Mouse (Mus musculus) hindlimb bud, embryonic 11.5 days (tissue): Measurements from ENCODE around the gene Apol6.

ENCODE experiments used
- DNase-seq: peaks from one replicate; pipeline ENCODE4 v3.0.0-alpha.2; 2012; ENCODE audit warnings: low read depth, low spot score; ENCODE audit errors: extremely low spot score

Gene Apol6

DNA sequence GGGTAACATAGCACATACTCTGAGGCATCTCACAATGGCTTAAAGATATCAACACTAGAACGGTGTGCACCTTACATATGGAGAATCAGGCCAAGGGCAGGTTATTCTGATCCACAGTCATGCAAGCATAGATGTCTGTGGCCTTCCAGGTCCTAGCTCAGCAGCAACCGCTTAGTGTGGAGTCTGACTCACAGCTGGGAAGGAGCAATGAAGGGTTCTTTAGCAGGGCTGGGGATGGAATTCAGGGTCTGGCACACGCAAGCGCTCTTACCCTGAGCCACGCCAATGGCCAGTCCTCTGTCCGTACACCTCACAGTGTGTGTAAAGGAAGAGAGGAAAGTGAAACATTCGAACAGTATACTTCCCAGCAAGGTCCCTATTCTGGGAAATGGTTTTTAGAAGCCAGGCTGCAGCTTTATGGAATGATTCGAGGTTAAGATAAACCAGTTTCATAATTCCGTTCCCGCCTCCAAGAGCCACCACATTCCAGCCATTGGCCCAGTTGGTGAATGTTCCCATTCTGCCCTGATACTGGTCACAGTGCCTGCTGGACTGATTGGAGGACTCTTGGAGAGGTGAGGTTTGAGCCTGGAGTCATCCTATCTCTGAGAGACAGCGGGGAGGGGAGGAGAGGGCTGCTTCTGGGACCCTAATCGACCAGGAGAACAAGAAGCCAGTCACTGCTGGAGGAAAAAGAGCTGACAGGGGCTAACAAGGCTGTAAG, at the start of gene Apol6:
Gene Apol6 (plus strand): TSS at position 133 of the 724 bp plus-strand sequence.
- DNase-seq, result no peak

- DNase-seq, result no peak
Measured at GRCm38 (mm10) chr15:76998048-76998447, 46.5 kb upstream of the Apol6 start.

DNA sequence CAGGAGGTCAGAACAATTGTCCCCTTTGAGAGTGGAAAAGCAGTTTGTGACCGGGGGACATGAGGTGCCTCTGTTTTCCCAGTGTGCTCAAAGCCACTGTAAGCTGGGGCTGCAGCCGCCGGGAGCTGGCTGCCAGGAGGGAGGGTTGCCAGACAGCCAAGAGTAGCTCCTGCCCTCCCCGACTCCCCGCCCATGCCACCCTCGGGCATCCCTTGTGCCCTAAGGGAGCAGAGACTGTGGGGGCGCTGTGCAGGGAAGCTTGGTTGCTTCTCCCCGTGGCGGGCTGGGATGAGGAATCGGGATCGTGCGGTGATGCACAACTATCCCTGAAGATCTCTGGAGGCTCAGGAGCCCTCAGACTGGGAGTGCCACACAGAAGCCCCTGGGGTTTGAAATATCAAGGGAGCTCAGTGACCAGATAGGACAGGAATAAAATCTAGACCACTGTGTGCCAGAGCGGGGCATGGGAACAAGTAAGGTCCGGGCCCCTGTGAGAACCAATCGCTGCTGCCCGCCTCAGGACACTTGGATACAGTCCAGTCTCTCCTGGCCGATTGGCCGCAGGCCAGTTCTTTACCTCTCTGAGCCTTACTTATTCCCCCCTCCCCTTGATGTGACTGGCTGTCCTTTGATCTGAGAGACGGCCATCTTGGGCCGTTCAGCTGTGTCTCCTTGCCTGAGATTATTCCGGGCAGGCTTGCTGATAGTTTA, 45.5 kb upstream of the Apol6 start:
- DNase-seq, result no peak

DNA sequence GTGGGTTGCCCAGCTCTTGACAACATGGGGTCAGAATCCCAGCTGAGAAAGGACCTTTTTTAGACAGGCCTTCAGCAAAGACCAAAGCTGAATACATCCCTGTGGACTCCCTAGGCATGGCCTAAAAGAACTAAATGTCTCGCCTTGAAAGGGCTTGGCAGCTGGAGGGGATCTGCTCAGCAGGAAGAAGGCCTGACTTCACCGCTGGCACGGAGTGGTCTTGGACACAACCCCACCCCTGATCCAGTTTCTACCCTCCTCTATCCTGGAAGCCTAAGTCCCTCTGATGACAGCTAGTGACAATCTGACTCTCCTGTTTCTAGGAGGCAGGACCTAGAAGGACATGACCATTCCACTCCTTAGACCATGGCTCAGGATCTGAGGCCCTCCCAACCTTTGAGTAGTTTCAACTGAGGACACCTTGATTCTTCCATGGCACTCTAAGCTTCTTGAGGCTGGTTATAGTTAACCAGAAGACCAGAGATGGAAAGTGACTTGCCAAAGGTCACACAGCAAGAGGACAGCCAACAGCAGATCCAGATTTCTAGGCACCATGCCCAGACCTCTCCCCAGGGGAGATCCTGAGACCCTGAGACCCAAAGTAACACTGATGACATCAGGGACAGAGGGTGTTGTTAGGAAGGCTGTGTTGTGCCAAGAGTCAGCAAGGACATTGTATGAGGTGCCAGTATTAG, 41.2 kb upstream of the Apol6 start:
- no peak for DNase-seq

- no peak for DNase-seq
Measured at GRCm38 (mm10) chr15:77003868-77004215, 40.7 kb upstream of the Apol6 start.

DNA sequence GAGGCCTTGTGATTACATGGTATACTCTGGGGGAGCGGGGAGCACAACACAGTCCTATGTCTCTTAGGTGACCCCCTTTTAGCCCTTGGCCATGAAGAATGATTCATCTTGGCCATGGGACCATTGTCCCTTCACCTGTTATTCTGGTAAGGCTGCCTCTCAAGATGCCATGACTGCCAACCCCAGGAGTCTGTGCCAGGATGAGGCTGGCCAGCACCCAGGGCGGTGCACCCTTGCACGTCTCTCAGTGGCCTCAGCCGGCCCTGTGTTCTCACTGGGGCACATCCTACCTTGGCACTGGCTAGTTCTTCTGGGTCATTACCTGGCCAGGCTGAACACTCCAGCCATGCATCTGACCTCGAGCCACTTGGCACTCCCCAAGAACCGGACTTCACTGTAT, 35.7 kb upstream of the Apol6 start:
- no peak for DNase-seq

DNA sequence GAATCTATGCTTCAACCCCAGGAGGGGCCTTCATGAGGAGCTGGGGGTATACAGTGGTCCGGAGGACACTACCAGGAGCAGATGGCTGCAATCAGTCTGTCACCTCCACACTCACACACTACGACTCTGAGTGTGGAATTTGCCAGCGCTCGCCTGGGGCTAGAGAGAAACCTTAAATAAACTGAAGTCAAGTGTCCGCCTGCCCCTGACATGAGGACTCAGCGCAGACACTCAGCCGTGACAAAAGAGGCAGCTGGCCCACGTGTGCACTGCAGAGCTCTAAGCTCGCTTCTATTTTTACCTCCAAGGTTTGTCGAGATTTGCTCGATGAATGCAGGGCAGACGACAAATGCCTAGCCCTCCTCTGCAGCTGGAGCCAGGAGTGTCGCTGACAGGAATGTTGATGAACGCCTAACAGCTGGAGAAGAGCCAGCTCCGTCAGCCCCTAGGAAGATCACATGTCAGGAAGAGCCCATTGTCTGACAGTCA, 30.7 kb upstream of the Apol6 start:
- no peak for DNase-seq

DNA sequence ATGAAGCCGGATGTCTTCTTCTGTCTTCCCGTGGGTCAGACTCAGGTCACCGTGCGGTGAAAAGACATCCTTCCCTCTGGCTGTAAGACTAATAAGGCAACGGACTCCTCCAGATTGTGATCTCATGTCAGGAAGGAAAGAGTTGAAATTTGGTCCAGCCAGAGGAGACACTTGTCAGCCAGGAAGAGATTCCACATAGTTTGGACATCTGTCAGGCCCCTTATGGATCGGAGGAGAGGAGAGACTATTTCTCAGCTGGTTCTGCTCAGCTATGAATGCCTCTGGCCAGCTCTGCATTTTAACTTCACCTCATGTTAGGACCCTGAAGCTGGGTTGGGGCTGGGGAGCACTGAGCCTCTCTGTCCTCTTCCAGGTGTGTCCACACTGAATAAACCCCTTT, 30.1 kb upstream of the Apol6 start:
- DNase-seq, result no peak

- no peak for DNase-seq
Measured at GRCm38 (mm10) chr15:77014985-77015384, 29.5 kb upstream of the Apol6 start.

DNA sequence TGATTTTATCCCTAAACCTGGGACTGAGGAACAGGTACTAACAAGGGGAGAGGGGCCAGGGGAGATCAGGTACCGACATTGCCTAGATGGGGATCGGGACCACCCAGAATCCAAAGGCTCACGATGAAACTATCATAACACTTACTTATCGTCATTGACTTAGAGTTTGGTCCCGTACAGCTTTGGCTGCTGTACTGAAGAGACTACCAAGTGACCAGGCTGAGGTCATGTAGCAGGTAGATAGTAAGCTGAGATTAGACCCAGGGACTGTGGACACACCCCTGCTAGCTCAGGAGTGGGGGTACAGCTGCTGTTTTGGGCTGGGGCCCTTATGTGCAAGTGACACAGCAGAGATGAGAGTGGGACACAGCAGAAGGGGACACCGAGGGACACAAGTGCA, 28.0 kb upstream of the Apol6 start:
- no peak for DNase-seq

DNA sequence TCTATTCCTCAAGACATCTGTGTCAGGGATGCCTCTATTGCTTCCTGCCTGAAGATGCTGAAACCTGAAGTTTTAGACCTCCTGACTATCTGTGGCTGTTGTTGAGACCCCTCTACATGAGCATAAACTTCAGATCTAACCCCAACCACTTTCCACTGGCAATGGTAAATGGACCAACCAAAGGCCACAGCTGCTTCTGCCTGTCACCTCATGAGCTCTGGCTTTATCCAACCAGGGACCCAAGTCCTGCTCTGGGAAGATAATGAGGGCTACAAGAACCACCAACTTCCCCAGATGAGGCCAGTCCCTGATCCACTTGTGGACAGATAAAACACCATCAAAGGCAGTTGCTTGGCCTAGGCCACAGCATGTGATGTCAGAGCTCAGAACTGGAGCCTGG, 26.6 kb upstream of the Apol6 start:
- no peak for DNase-seq

DNA sequence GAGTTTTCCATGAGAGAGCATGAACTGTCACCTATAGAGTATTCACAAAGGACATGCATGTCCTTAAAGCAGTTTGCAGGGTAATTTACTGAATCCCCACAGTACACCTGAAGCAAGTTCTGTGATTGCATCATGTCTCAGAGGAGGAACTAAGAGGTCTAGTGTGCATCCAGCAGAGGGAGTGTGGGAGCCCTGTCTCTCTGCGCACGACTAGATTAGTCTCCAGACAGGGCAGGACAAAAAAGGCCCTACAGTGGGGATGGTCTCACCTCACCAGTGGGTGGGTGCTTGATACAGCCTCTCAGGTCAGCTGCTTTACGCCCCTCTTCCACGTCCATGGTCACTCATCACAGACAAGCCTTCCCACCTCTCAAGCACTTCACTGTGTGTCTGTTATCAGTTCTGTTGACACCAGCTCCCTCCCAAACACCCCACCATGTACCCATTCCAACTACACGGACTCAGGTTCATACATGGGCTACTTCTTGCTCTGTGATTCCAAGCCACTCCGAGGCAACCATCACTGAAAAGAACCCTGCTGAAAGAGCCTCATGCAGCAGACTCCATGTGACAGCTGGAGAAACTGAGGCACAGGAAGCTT, 25.7 kb upstream of the Apol6 start:
- DNase-seq, result no peak

GRCm38 (mm10) chr15:77019533-77019932, 25.0 kb upstream of the Apol6 start:
- no peak for DNase-seq

- no peak for DNase-seq
Measured at GRCm38 (mm10) chr15:77020136-77020535, 24.4 kb upstream of the Apol6 start.

- DNase-seq, result no peak
Measured at GRCm38 (mm10) chr15:77021056-77021455, 23.5 kb upstream of the Apol6 start.

DNA sequence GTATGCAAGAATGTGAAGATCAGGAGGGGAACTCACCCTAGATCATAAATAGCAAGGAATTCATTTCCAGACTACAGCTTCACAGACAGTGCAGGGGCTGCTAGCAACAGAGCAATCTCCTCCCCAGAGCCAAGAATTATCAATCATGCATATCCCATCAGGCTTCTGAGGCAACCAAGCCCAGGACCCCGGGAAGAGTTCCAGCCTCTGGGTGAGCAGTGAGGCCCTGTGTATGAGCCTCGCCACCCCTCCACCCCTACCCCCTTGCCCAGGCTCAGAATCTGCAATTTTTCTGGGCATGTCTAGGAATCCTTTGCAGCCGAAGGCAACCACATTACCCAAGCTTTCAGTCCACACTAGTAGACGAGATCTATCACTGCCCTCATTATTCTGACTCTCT, 22.7 kb upstream of the Apol6 start:
- DNase-seq, result no peak

- DNase-seq, result no peak
Measured at GRCm38 (mm10) chr15:77022401-77022957, 22.1 kb upstream of the Apol6 start.

GRCm38 (mm10) chr15:77025884-77026583, 18.5 kb upstream of the Apol6 start:
- no peak for DNase-seq

DNA sequence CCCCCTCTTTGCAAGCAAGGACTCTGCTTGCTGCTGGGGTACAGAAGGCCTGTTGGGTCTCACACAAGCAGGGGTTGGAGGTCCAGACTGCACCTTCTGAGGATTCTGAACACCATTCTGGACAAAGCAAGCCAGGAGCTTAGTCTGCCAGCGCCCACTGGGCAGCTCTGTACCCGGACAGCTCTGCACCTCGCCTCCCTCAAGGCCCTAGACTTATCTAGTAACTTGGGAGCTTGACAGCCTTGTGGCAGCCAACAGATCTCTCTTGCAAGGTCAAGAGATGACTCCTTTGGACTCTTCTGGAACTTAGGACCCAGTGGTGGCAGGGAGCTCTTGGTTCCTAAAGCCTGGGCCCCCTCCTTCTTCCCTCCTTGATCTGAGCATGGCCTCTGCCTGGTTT, 17.4 kb upstream of the Apol6 start:
- DNase-seq, result no peak

GRCm38 (mm10) chr15:77027675-77028074, 16.9 kb upstream of the Apol6 start:
- no peak for DNase-seq
